Mouse (Mus musculus) liver, adult 2 months (tissue): Measurements from ENCODE around the gene Cacybp.

Source experiments
- CTCF ChIP-seq: fragments of 200-500 bp; IDR thresholded peaks from 2 replicates; pipeline ENCODE4 v1.5.1; 2011; ENCODE audit warnings: low read depth, low read length, control low read depth
- POLR2A ChIP-seq: fragments of 200-500 bp; IDR thresholded peaks from 2 replicates; pipeline ENCODE4 v1.6.1; 2011; ENCODE audit warnings: low read length, control low read depth; ENCODE audit not compliant: insufficient read depth; ENCODE audit errors: extremely low read depth

- no peak for TF ChIP-seq CTCF
- no peak for TF ChIP-seq POLR2A
These were observed 35.8 kb downstream of the Cacybp start for GRCm38 (mm10) chr1:160176903-160177302.
